Mouse (Mus musculus) C2C12 (cell line): Measurements from ENCODE around the gene Tle4. TPM values are rescaled to one million over a fixed set of nuclear protein-coding genes. Genes with fewer than 3 reads are reported as not detected.

Experiments
- H3K27me3 ChIP-seq: one replicate; pipeline ENCODE4 v1.6.1; 2011; ENCODE audit not compliant: control insufficient read depth, insufficient read depth, insufficient read length
- H3K36me3 ChIP-seq: one replicate; pipeline ENCODE4 v1.6.1; 2011; ENCODE audit not compliant: control insufficient read depth, insufficient read depth
- H3K4me3 ChIP-seq: one replicate; pipeline ENCODE4 v1.5.1; 2011; ENCODE audit warnings: mild to moderate bottlenecking, control low read depth; ENCODE audit not compliant: poor library complexity, insufficient read depth, severe bottlenecking
- H3K79me2 ChIP-seq: one replicate; pipeline ENCODE4 v1.6.1; 2011; ENCODE audit not compliant: control insufficient read depth, insufficient read depth
- H3K79me3 ChIP-seq: one replicate; pipeline ENCODE4 v1.6.1; 2011; ENCODE audit warnings: low read depth, control low read depth
- H3ac ChIP-seq: one replicate; pipeline ENCODE3; 2011; ENCODE audit warnings: low read depth; ENCODE audit not compliant: control insufficient read depth, insufficient read length
- CEBPB ChIP-seq: IDR thresholded peaks from one replicate; pipeline ENCODE4 v1.6.1; 2011; ENCODE audit warnings: low read depth, mild to moderate bottlenecking, control low read depth, moderate library complexity
- CTCF ChIP-seq: IDR thresholded peaks from one replicate; pipeline ENCODE4 v1.5.1; 2011; ENCODE audit not compliant: control insufficient read depth, insufficient read depth, insufficient read length
- FOSL1 ChIP-seq: IDR thresholded peaks from one replicate; pipeline ENCODE4 v1.8.0; 2011; ENCODE audit warnings: mild to moderate bottlenecking, low read length; ENCODE audit not compliant: poor library complexity, insufficient read depth, severe bottlenecking
- MAX ChIP-seq: IDR thresholded peaks from one replicate; pipeline ENCODE4 v1.6.1; 2011; ENCODE audit warnings: mild to moderate bottlenecking, control low read depth
- MYOD1 ChIP-seq: IDR thresholded peaks from one replicate; pipeline ENCODE4 v1.6.1; 2011; ENCODE audit warnings: low read depth; ENCODE audit not compliant: control insufficient read depth, insufficient read length
- MYOG ChIP-seq: IDR thresholded peaks from one replicate; pipeline ENCODE4 v1.6.1; 2011; ENCODE audit not compliant: control insufficient read depth, insufficient read length; ENCODE audit errors: extremely low read depth
- USF1 ChIP-seq: IDR thresholded peaks from one replicate; pipeline ENCODE4 v1.6.1; 2011; ENCODE audit warnings: low read depth, mild to moderate bottlenecking, control low read depth, moderate library complexity
- polyA plus RNA-seq: library from polyadenylated mRNA; unstranded; fragments of >200 nt; fragmentation: generic; extraction: Trizol; gene quantifications from one replicate; pipeline ENCODE4 v1.2.1, GENCODE M21; 2012; ENCODE audit warnings: missing spikeins

Gene Tle4
- polyA plus RNA-seq, 1 experiment, result 0.95 TPM

- H3K27me3 ChIP-seq, result no peaks in the 10 kb centered on the region
- no peaks in the 10 kb centered on the region for H3K36me3 ChIP-seq
- H3K79me3 ChIP-seq, result no peaks in the 10 kb centered on the region
- no peak overlapping the region for H3K4me3 ChIP-seq
- no peak for TF ChIP-seq USF1
- no peak for TF ChIP-seq MYOG
- TF ChIP-seq CEBPB, result no peak
- TF ChIP-seq CTCF, result no peak
- TF ChIP-seq MAX, result no peak
- H3K79me2 ChIP-seq, result no peaks in the 10 kb centered on the region
- no peak overlapping the region for H3ac ChIP-seq
Observed at GRCm38 (mm10) chr19:14436567-14436966, 161.3 kb downstream of the Tle4 start.

- H3K79me3 ChIP-seq, result no peaks in the 10 kb centered on the region
- no peaks in the 10 kb centered on the region for H3K79me2 ChIP-seq
- no peak overlapping the region for H3K4me3 ChIP-seq
- TF ChIP-seq CTCF, result no peak
- TF ChIP-seq MYOD1, result no peak
- no peak for TF ChIP-seq USF1
- TF ChIP-seq FOSL1, result no peak
- TF ChIP-seq MYOG, result no peak
- no peak for TF ChIP-seq MAX
- TF ChIP-seq CEBPB, result no peak
- H3K36me3 ChIP-seq, result no peaks in the 10 kb centered on the region
- no peaks in the 10 kb centered on the region for H3K27me3 ChIP-seq
- no peak overlapping the region for H3ac ChIP-seq
Observed at GRCm38 (mm10) chr19:14435681-14436376, 162.0 kb downstream of the Tle4 start.

DNA sequence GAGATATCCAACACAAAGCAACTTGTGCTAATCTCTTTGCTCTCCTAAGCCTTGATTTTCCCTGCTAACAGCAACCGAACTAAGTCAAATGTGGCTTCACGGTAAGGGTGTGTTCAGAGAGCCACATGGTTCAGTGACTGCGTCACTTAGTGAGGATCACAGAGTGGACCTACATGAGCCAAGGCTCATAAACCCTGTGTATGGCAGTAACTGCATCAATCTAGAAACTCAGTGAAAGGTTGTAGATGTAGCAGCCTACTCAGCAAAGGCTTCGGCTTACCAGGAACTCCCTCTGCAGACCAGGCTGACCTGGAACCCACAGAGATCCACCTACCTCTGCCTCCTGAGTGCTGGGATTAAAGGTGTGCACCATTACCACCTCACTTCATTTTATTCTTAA, 164.0 kb downstream of the Tle4 start:
- Histone ChIP-seq H3K79me3 (no peaks in the 10 kb centered on the region), H3K36me3 (no peaks in the 10 kb centered on the region), H3K79me2 (no peaks in the 10 kb centered on the region), H3K4me3 (no peak overlapping the region), H3K27me3 (no peaks in the 10 kb centered on the region), H3ac (no peak overlapping the region)
- no peak for TF ChIP-seq MYOD1
- no peak for TF ChIP-seq CTCF
- TF ChIP-seq MYOG, result no peak
- TF ChIP-seq FOSL1, result no peak
- TF ChIP-seq MAX, result no peak
- TF ChIP-seq CEBPB, result no peak
- no peak for TF ChIP-seq USF1

GRCm38 (mm10) chr19:14432436-14432835, 165.4 kb downstream of the Tle4 start:
- no peaks in the 10 kb centered on the region for H3K79me3 ChIP-seq
- H3K79me2 ChIP-seq, result no peaks in the 10 kb centered on the region
- H3K27me3 ChIP-seq, result no peaks in the 10 kb centered on the region
- no peak overlapping the region for H3K4me3 ChIP-seq
- no peaks in the 10 kb centered on the region for H3K36me3 ChIP-seq
- H3ac ChIP-seq, result no peak overlapping the region
- TF ChIP-seq MYOD1, result no peak
- TF ChIP-seq FOSL1, result no peak
- TF ChIP-seq CEBPB, result no peak
- TF ChIP-seq USF1, result no peak
- no peak for TF ChIP-seq MAX
- no peak for TF ChIP-seq CTCF
- TF ChIP-seq MYOG, result no peak

DNA sequence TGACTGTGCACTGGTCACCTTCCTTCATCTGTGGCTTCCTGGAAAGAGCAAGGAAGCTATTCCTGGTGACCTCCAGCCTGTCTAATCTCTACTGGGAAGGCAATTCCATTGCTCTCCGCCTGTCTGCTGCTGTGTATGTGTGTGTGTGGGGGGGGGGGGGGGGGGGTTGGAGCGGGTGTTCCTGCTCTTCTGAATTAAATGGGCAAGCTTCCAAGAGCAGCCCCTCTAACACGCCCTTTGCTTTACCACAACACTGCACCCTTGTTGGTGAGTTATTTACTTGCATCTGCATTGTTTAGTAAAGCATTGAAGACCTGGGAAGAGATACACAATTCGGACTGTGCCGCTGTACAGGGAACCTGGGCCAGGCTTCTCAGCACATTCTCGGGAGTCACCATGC, 170.9 kb downstream of the Tle4 start:
- Histone ChIP-seq H3K36me3 (no peaks in the 10 kb centered on the region), H3K79me3 (no peaks in the 10 kb centered on the region), H3ac (no peak overlapping the region), H3K4me3 (no peak overlapping the region), H3K79me2 (no peaks in the 10 kb centered on the region), H3K27me3 (peaks cover 17% of the 10 kb centered on the region)
- no peak for TF ChIP-seq USF1
- no peak for TF ChIP-seq CEBPB
- TF ChIP-seq CTCF, result no peak
- no peak for TF ChIP-seq FOSL1
- no peak for TF ChIP-seq MYOG
- TF ChIP-seq MYOD1, result no peak
- no peak for TF ChIP-seq MAX

GRCm38 (mm10) chr19:14426244-14426868, 171.5 kb downstream of the Tle4 start:
- peaks cover 17% of the 10 kb centered on the region for H3K27me3 ChIP-seq

More at GRCm38 (mm10) chr19:14426244-14426868, 171.5 kb downstream of the Tle4 start:
- no peaks in the 10 kb centered on the region for H3K36me3 ChIP-seq
- no peaks in the 10 kb centered on the region for H3K79me2 ChIP-seq
- no peak for TF ChIP-seq FOSL1
- no peak for TF ChIP-seq USF1
- no peak for TF ChIP-seq CEBPB
- no peak for TF ChIP-seq MAX
- no peak for TF ChIP-seq MYOG
- TF ChIP-seq CTCF, result no peak
- H3ac ChIP-seq, result no peak overlapping the region
- H3K4me3 ChIP-seq, result no peak overlapping the region
- H3K79me3 ChIP-seq, result no peaks in the 10 kb centered on the region
